Mouse (Mus musculus): ENCODE measurements around the gene Cd209e.
"Not testable (repeated sequence)": the region's sequence is repeated elsewhere in the genome, so short reads cannot be mapped to it uniquely, and the experiment has no call there.

Cd209e gene

GRCm38 (mm10) chr8:3854209-3854608 lies at the start of gene Cd209e:
TSS of gene Cd209e (minus strand) at chr8:3854309.
- DNase-seq (ENCODE audit: extremely low read depth, insufficient read length, low spot score) = no peak

DNA sequence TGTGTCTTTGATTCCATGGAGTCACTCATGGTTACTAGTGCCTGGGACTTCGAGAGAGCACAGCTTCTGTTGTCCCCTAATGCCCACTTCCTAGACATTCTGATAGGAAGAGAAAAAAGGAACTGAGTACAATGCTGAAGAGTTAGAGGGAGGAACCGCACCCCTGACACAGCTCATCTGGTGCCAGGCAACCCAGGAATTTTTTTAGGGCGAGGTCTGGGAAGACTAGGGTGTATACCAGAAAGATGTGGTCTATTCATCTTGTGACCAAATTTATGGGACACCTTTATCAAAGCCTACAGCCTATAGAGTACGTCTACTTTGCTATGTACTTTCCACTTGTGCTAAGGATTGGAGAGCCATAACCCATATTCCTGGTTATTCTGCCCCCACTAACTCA lies 24.3 kb upstream of the Cd209e start, which contains the start of gene Cd209d:
Gene Cd209d, minus strand, starts transcription at position 101 of the 400 bp plus-strand sequence.
- no peak for DNase-seq (ENCODE audit: extremely low read depth, insufficient read length, low spot score)

DNA sequence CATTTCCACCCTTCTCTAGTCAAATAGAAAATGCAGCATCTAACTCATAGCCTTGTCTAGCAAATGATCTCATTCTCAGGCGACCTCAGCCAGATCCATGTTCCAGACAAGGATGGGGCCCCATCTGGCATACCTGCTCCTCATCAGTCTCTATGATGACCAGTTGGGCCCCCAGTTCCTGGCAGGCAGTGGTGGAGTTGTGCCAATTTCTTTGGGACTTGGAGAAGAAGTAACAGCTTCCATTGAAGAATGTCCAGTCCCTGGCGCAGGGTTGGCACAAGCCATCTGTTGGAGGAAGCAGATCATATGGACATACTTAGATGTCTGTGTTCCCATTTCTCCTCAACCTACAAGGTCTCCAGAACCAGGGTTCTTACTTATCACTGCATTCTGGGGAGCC lies 22.0 kb upstream of the Cd209e start:
- no peak for DNase-seq (ENCODE audit: extremely low read depth, insufficient read length, low spot score)

DNA sequence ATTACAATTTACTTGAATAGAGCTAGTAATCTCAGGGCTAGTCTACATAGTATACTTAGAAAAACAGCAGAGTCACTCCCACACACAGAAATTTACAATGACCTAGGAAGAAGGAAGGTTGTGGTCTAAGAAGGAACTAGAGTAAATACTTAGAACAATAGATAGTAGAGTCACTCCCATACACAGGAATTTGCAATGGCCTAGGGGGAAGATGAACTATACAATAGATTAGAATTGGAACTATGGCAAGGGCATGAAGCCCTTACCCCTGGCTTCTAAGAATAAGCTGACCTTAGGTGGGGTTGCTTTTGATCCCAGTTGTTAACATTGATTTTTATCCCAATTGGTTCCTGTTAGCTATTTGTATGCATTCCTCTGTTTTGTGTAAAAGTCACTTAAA lies 8.6 kb upstream of the Cd209e start:
- DNase-seq (ENCODE audit: extremely low read depth, insufficient read length, low spot score) = not testable (repeated sequence)

DNA sequence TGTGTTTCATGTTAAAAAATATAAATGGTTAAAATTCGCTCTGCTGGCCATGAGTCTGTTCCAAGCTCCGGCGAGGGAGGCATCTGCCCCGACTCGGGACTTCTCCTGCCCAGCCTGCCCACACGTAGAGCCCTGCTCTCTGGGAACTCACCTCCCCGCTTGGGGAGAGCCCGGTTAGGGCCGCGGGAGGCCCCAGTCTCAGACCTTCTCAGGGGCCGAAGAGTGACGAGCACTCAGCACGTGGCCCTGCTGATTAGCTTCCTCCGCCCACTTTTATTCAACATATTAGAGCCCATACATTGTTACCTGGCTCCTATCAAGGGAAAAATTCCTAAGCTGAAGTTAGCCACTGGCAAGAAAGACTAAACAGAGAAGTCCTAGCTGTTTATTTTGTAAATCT lies 51.0 kb downstream of the Cd209e start:
- peak; percentile 86 for DNase-seq (ENCODE audit: extremely low read depth, insufficient read length, low spot score)
